In genomic region chr8:94601034-94601606, GRCm38 (mm10) we compare ENCODE assay signal across 8 mouse cellular contexts. TPM values are rescaled to one million over a fixed set of nuclear protein-coding genes. Genes with fewer than 3 reads are reported as not detected.
DNase-seq lines count a peak whose midpoint lies in the region; ATAC-seq and TF ChIP-seq lines count a peak whose summit lies in the region.

No protein-coding gene starts in this region.

- no peaks in the 10 kb centered on the region for H3K27me3 ChIP-seq in midbrain, embryonic 16.5 days (ENCODE audit: control insufficient read depth, insufficient read depth, low read depth, low read length)

- H3K27ac ChIP-seq in ES-E14 (ENCODE audit: insufficient read depth, low read depth, low read length, poor library complexity, severe bottlenecking): peak overlapping the region; percentile 60
- H3K27ac ChIP-seq in midbrain, embryonic 16.5 days (ENCODE audit: low read length): peak overlapping the region; percentile 87

- under 1% methylated on average over 51 of the region's 51 CpGs for WGBS in midbrain, embryonic 16.5 days

- peak; percentile 8 to 12 for DNase-seq in kidney, adult 8-10 months
- no peak for DNase-seq in kidney, postnatal 14 days
- DNase-seq in ES-E14 (ENCODE audit: low read depth, low spot score): no peak
- peak; percentile 30 for DNase-seq in liver
- DNase-seq in urinary bladder, postnatal 14 days (ENCODE audit: low spot score): no peak

- no peaks in the 10 kb centered on the region for H3K9me3 ChIP-seq in ES-E14 (ENCODE audit: control insufficient read depth, insufficient read depth, low read depth, low read length)
- no peaks in the 10 kb centered on the region for H3K9me3 ChIP-seq in midbrain, embryonic 16.5 days (replicated peaks; ENCODE audit: control insufficient read depth, low read length, poor library complexity, severe bottlenecking)

- H3K4me2 ChIP-seq in midbrain, embryonic 16.5 days (ENCODE audit: low read length): peak overlapping the region; percentile 96

- H3K4me1 ChIP-seq in ES-E14 (ENCODE audit: control insufficient read depth in 2 of 2, insufficient read depth in 2 of 2, low read length in 2 of 2, poor library complexity in 1 of 2): peaks cover 0 to 2% of the 10 kb centered on the region in 2 experiments; a peak in 1 of 4 replicates
- H3K4me1 ChIP-seq in midbrain, embryonic 16.5 days (ENCODE audit: control insufficient read depth, insufficient read depth, low read length): peaks cover 31% of the 10 kb centered on the region

- ATAC-seq in common myeloid progenitor, adult 5-6 weeks (replicated peaks; ENCODE audit: low read depth, poor library complexity, severe bottlenecking): peak; percentile 3; the same call in 1 of the 2 replicates
- ATAC-seq in granulocyte monocyte progenitor cell, adult 5-6 weeks (replicated peaks; ENCODE audit: poor library complexity, severe bottlenecking): peak; percentile 23
- ATAC-seq in midbrain, embryonic 16.5 days: peak; percentile 64

- in situ Hi-C loops in ES-E14 (cut with MboI; ENCODE audit: low sequenced_read_pairs in 2 of 2, unreplicated experiment in 2 of 2): no loop called here

- peak overlapping the region; percentile 78 to 83 for H3K4me3 ChIP-seq in ES-E14 (ENCODE audit: insufficient read depth in 1 of 2, low read depth in 1 of 2, low read length in 2 of 2, poor library complexity in 1 of 2, severe bottlenecking in 1 of 2)
- H3K4me3 ChIP-seq in midbrain, embryonic 16.5 days (ENCODE audit: low read depth, low read length): peak overlapping the region; percentile 83

- no peaks in the 10 kb centered on the region for H3K36me3 ChIP-seq in ES-E14 (ENCODE audit: control insufficient read depth, insufficient read depth, low read length, poor library complexity, severe bottlenecking)
- no peaks in the 10 kb centered on the region for H3K36me3 ChIP-seq in midbrain, embryonic 16.5 days (ENCODE audit: control insufficient read depth, insufficient read depth, low read length)

- peak overlapping the region; percentile 90 for H3K9ac ChIP-seq in ES-E14 (ENCODE audit: insufficient read depth, low read depth, low read length, poor library complexity, severe bottlenecking)
- H3K9ac ChIP-seq in midbrain, embryonic 16.5 days (ENCODE audit: low read depth, low read length): peak overlapping the region; percentile 77

TF ChIP-seq in ES-E14, 5 proteins besides CTCF, POLR2A, EP300 and RAD21:
- TF ChIP-seq MAFK (IDR thresholded peaks at IDR 0.05; ENCODE audit: insufficient read depth, low read depth, low read length) (no peak), CHD2 (IDR thresholded peaks at IDR 0.05; ENCODE audit: low read depth, low read length) (no peak), HCFC1 (IDR thresholded peaks at IDR 0.05; ENCODE audit: borderline replicate concordance, insufficient read depth, low read length) (peak; percentile 36; the same call in 1 of the 2 replicates), ZNF384 (IDR thresholded peaks at IDR 0.05; ENCODE audit: low read depth, low read length) (no peak), ZC3H11A (IDR thresholded peaks at IDR 0.05; ENCODE audit: borderline replicate concordance, low read depth, low read length) (no peak)

RNA-seq across cellular contexts. Expression of gene Rspry1, which starts 0.6 kb away (rescaled TPM):
- total RNA-seq in ES-E14 (2012; rRNA removed): 19.5 and 22.4 TPM in 2 replicates
- 37.1 and 42.9 TPM in 2 replicates for total RNA-seq in common myeloid progenitor, adult 5-6 weeks (2017)
- 27.4 and 28.0 TPM in 2 replicates for total RNA-seq in granulocyte monocyte progenitor cell, adult 5-6 weeks (2014; fragmentation: Nextera tagmentation)
- 29.9 and 33.0 TPM in 2 replicates for total RNA-seq in granulocyte monocyte progenitor cell, adult 5-6 weeks (2017)
- polyA plus RNA-seq in midbrain, embryonic 16.5 days (2015; fragmentation: Nextera tagmentation; extraction: Ambion mirVana): 51.2 and 56.6 TPM in 2 replicates

RNA-seq across cellular contexts. Expression of gene Fam192a, which starts 0.7 kb away (rescaled TPM):
- 26.9 and 35.9 TPM in 2 replicates for total RNA-seq in ES-E14 (2012; rRNA removed)
- 104 and 157 TPM in 2 replicates for total RNA-seq in common myeloid progenitor, adult 5-6 weeks (2017)
- 30.4 and 64.9 TPM in 2 replicates for total RNA-seq in granulocyte monocyte progenitor cell, adult 5-6 weeks (2014; fragmentation: Nextera tagmentation)
- total RNA-seq in granulocyte monocyte progenitor cell, adult 5-6 weeks (2017): 84.6 and 99.4 TPM in 2 replicates
- 74.0 and 88.9 TPM in 2 replicates for polyA plus RNA-seq in midbrain, embryonic 16.5 days (2015; fragmentation: Nextera tagmentation; extraction: Ambion mirVana)

Comparison
In these comparisons a context has a peak if more than half of its experiments do, and no peak if none do; other contexts are left out.
1. DNase-seq: peak in kidney, adult 8-10 months (2 of 2) and liver (single experiment); none in kidney, postnatal 14 days (single experiment), ES-E14 (single experiment) and urinary bladder, postnatal 14 days (single experiment).
2. ATAC-seq: peak in every context shown above with its lines; median percentile 64 in midbrain, embryonic 16.5 days; 23 in granulocyte monocyte progenitor cell, adult 5-6 weeks; 3 in common myeloid progenitor, adult 5-6 weeks.